Comparison of ENCODE assay signal across 8 mouse cellular contexts in the genomic region with DNA sequence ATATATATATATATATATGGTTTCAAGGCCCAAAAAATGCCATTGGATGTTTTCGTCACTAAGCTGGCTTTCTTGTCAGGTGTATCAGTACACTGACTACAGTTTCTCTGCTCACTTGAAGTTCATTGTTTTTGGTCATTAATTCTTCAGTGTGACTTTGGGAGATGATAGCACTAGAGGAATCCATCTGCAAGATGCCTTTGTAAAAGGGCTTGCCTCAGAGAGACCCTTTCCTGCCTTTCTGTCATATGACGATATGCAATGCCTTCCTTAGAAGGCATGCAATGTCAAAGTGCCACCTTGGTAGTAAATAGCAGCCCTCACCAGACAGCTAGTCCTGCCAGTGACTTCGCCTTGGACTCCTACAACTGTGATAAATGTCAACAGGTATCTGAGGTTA. TPM values are rescaled to one million over a fixed set of nuclear protein-coding genes. Genes with fewer than 3 reads are reported as not detected.
DNase-seq lines count a peak whose midpoint lies in the region; ATAC-seq and TF ChIP-seq lines count a peak whose summit lies in the region.

No protein-coding gene starts in this region.

- ATAC-seq in heart, embryonic 14.5 days (ENCODE audit: insufficient number of reproducible peaks, insufficient read depth, low FRiP score, low read depth): no peak
- ATAC-seq in hindbrain, embryonic 13.5 days (ENCODE audit: low FRiP score): no peak; the same call in 1 of the 2 replicates
- ATAC-seq in midbrain, embryonic 11.5 days (ENCODE audit: low FRiP score): peak; percentile 30; the same call in 1 of the 2 replicates

- H3K36me3 ChIP-seq in heart, embryonic 14.5 days (ENCODE audit: control insufficient read depth, insufficient read depth, low read length): peaks cover 8% of the 10 kb centered on the region
- H3K36me3 ChIP-seq in hindbrain, embryonic 13.5 days: 0 out of 2 replicates have a peak, but pooled peaks cover 4% of the 10 kb centered on the region
- no peaks in the 10 kb centered on the region for H3K36me3 ChIP-seq in midbrain, embryonic 11.5 days (ENCODE audit: control insufficient read depth, insufficient read depth, low read length)

- H3K9ac ChIP-seq in heart, embryonic 14.5 days (ENCODE audit: low read length): peak overlapping the region; percentile 90
- H3K9ac ChIP-seq in hindbrain, embryonic 13.5 days: no peak overlapping the region
- peak overlapping the region; percentile 95; the same call in 1 of the 2 replicates for H3K9ac ChIP-seq in midbrain, embryonic 11.5 days (ENCODE audit: low read length)

- no peak for DNase-seq in heart, adult 8-10 months (ENCODE audit: low spot score)
- DNase-seq in midbrain, embryonic 11.5 days (ENCODE audit: low spot score, missing footprints): peak; percentile 83
- DNase-seq in ovary, postnatal 10 days (ENCODE audit: low spot score): no peak
- no peak for DNase-seq in spleen, adult 18-20 months
- no peak for DNase-seq in adrenal gland, postnatal 10 days

- H3K4me1 ChIP-seq in heart, embryonic 14.5 days (ENCODE audit: control insufficient read depth in 2 of 2, insufficient read depth in 2 of 2, low read length in 2 of 2): peaks cover 2 to 18% of the 10 kb centered on the region in 2 experiments
- peaks cover 3% of the 10 kb centered on the region; the same call in 1 of the 2 replicates for H3K4me1 ChIP-seq in bone marrow, adult 2 months (ENCODE audit: control insufficient read depth, insufficient read depth, low read length)
- peaks cover 25% of the 10 kb centered on the region for H3K4me1 ChIP-seq in hindbrain, embryonic 13.5 days (replicated peaks)
- H3K4me1 ChIP-seq in midbrain, embryonic 11.5 days (ENCODE audit: control insufficient read depth, insufficient read depth, low read length): peaks cover 13% of the 10 kb centered on the region

- H3K27ac ChIP-seq in heart, embryonic 14.5 days (replicated peaks in 1 of 2; ENCODE audit: control insufficient read depth in 1 of 2, insufficient read depth in 1 of 2, low read depth in 2 of 2, low read length in 2 of 2): peak overlapping the region in 1 of 2 experiments; percentile 58; a peak in 2 of 4 replicates
- no peak overlapping the region for H3K27ac ChIP-seq in bone marrow, adult 2 months (ENCODE audit: control insufficient read depth, insufficient read depth, low read depth, low read length, poor library complexity)
- H3K27ac ChIP-seq in hindbrain, embryonic 13.5 days: no peak overlapping the region
- no peak overlapping the region for H3K27ac ChIP-seq in midbrain, embryonic 11.5 days (ENCODE audit: low read depth, low read length)

- H3K27me3 ChIP-seq in heart, embryonic 14.5 days (ENCODE audit: control insufficient read depth, insufficient read depth, low read length): peaks cover 11% of the 10 kb centered on the region; the same call in 1 of the 2 replicates
- peaks cover 26% of the 10 kb centered on the region for H3K27me3 ChIP-seq in hindbrain, embryonic 13.5 days
- H3K27me3 ChIP-seq in midbrain, embryonic 11.5 days (ENCODE audit: control insufficient read depth, insufficient read depth, low read length): no peaks in the 10 kb centered on the region

- H3K9me3 ChIP-seq in heart, embryonic 14.5 days (ENCODE audit: control insufficient read depth, low read length): no peaks in the 10 kb centered on the region
- H3K9me3 ChIP-seq in hindbrain, embryonic 13.5 days: no peaks in the 10 kb centered on the region
- no peaks in the 10 kb centered on the region for H3K9me3 ChIP-seq in midbrain, embryonic 11.5 days (ENCODE audit: control insufficient read depth, low read length)

- H3K4me2 ChIP-seq in heart, embryonic 14.5 days (ENCODE audit: low read length): peak overlapping the region; percentile 82
- H3K4me2 ChIP-seq in hindbrain, embryonic 13.5 days: peak overlapping the region; percentile 92
- H3K4me2 ChIP-seq in midbrain, embryonic 11.5 days: peak overlapping the region; percentile 48

- H3K4me3 ChIP-seq in heart, embryonic 14.5 days (ENCODE audit: control insufficient read depth in 1 of 2, insufficient read depth in 1 of 2, low read depth in 1 of 2, low read length in 2 of 2): peak overlapping the region in 1 of 2 experiments; percentile 86; a peak in 2 of 4 replicates
- peak overlapping the region; percentile 46 for H3K4me3 ChIP-seq in bone marrow, adult 2 months (replicated peaks; ENCODE audit: control insufficient read depth, low read depth, low read length)
- peak overlapping the region; percentile 78 for H3K4me3 ChIP-seq in hindbrain, embryonic 13.5 days
- no peak overlapping the region for H3K4me3 ChIP-seq in midbrain, embryonic 11.5 days (ENCODE audit: low read depth, low read length)

- 67% methylated on average over 3 of the region's 3 CpGs for WGBS in heart, embryonic 14.5 days
- 64% methylated on average over 3 of the region's 3 CpGs for WGBS in bone marrow, adult 2 months
- 67% methylated on average over 3 of the region's 3 CpGs for WGBS in hindbrain, embryonic 13.5 days
- WGBS in midbrain, embryonic 11.5 days: 68% methylated on average over 3 of the region's 3 CpGs

- TF ChIP-seq POLR2A in bone marrow, adult 2 months (IDR thresholded peaks at IDR 0.05; ENCODE audit: borderline replicate concordance, control insufficient read depth, low read depth, low read length): no peak

- TF ChIP-seq CTCF in bone marrow, adult 2 months (IDR thresholded peaks at IDR 0.05; ENCODE audit: control insufficient read depth, insufficient read depth, low read length): no peak

RNA-seq across cellular contexts. Expression of gene Rpn1, which starts 0.6 kb away (rescaled TPM):
- 179 and 180 TPM in 2 replicates for polyA plus RNA-seq in heart, embryonic 14.5 days (2014; fragmentation: Nextera tagmentation; extraction: Ambion mirVana)
- total RNA-seq in heart, adult 8-10 months (2022): 100 to 1,000 TPM in 3 of 4 experiments, 10 to 100 TPM in 1; 92.5 to 117 (median 111) TPM
- 32.1 and 38.7 TPM in 2 replicates for polyA plus RNA-seq in bone marrow, adult 2 months (2011; ENCODE audit: insufficient read depth, insufficient read length, low replicate concordance, missing spikeins)
- 284 and 286 TPM in 2 replicates for polyA plus RNA-seq in hindbrain, embryonic 13.5 days (2015; fragmentation: Nextera tagmentation; extraction: Ambion mirVana)
- polyA plus RNA-seq in midbrain, embryonic 11.5 days (2014; fragmentation: Nextera tagmentation; extraction: Ambion mirVana): 267 and 272 TPM in 2 replicates
- total RNA-seq in adrenal gland, postnatal 10 days (2021): 100 to 1,000 TPM; 156 to 182 TPM

RNA-seq across cellular contexts. Expression of gene Rab7, which starts 38.6 kb away (rescaled TPM):
- 234 and 241 TPM in 2 replicates for polyA plus RNA-seq in heart, embryonic 14.5 days (2014; fragmentation: Nextera tagmentation; extraction: Ambion mirVana)
- 100 to 1,000 TPM; 276 to 300 (median 281) TPM for total RNA-seq in heart, adult 8-10 months (2022)
- polyA plus RNA-seq in bone marrow, adult 2 months (2011; ENCODE audit: insufficient read depth, insufficient read length, low replicate concordance, missing spikeins): 49.6 and 72.1 TPM in 2 replicates
- polyA plus RNA-seq in hindbrain, embryonic 13.5 days (2015; fragmentation: Nextera tagmentation; extraction: Ambion mirVana): 290 and 303 TPM in 2 replicates
- 251 and 267 TPM in 2 replicates for polyA plus RNA-seq in midbrain, embryonic 11.5 days (2014; fragmentation: Nextera tagmentation; extraction: Ambion mirVana)
- total RNA-seq in adrenal gland, postnatal 10 days (2021): 100 to 1,000 TPM; 249 to 262 TPM
